Mouse (Mus musculus) limb, embryonic 14.5 days (tissue): ENCODE results near the gene Gpr183. TPM values are rescaled to one million over a fixed set of nuclear protein-coding genes. Genes with fewer than 3 reads are reported as not detected.

Source experiments
- ATAC-seq: fragments of 200-750 bp; cut with Nextera tagmentation; 2 replicates; pipeline ENCODE4 v1.8.0; 2017; ENCODE audit warnings: low read depth, moderate number of reproducible peaks, moderate TSS enrichment; ENCODE audit not compliant: low FRiP score
- DNase-seq: peaks from one replicate; pipeline ENCODE4 v3.0.0-alpha.2; 2015; ENCODE audit warnings: low spot score
- H3K27ac ChIP-seq: fragments of 300-500 bp; sonication (generic); replicated peaks from 2 replicates; pipeline ENCODE4 v1.5.1; 2014; ENCODE audit warnings: low read depth, mild to moderate bottlenecking, low read length, moderate library complexity, mixed read lengths
- H3K27me3 ChIP-seq: fragments of 300-500 bp; sonication (generic); 2 replicates; pipeline ENCODE4 v1.6.1; 2014; ENCODE audit warnings: low read length, mixed read lengths; ENCODE audit not compliant: control insufficient read depth, insufficient read depth
- H3K36me3 ChIP-seq: fragments of 300-500 bp; sonication (generic); 2 replicates; pipeline ENCODE4 v1.6.1; 2014; ENCODE audit warnings: mild to moderate bottlenecking, low read length, moderate library complexity, mixed read lengths; ENCODE audit not compliant: control insufficient read depth, insufficient read depth
- H3K4me1 ChIP-seq: fragments of 300-500 bp; sonication (generic); 2 replicates; pipeline ENCODE4 v1.6.1; 2014; ENCODE audit warnings: antibody characterized with exemption, low read length, mixed read lengths; ENCODE audit not compliant: control insufficient read depth, insufficient read depth
- H3K4me2 ChIP-seq: fragments of 300-500 bp; sonication (generic); replicated peaks from 2 replicates; pipeline ENCODE4 v1.6.1; 2014; ENCODE audit warnings: low read depth, mild to moderate bottlenecking, low read length, moderate library complexity; ENCODE audit not compliant: severe bottlenecking
- H3K4me3 ChIP-seq: fragments of 300-500 bp; sonication (generic); replicated peaks from 2 replicates; pipeline ENCODE4 v1.5.1; 2014; ENCODE audit warnings: low read length
- H3K9ac ChIP-seq: fragments of 300-500 bp; sonication (generic); 2 replicates; pipeline ENCODE4 v1.6.1; 2014; ENCODE audit warnings: mild to moderate bottlenecking, low read depth, low read length, moderate library complexity; ENCODE audit not compliant: severe bottlenecking
- H3K9me3 ChIP-seq: fragments of 300-500 bp; sonication (generic); 2 replicates; pipeline ENCODE4 v1.6.1; 2016; ENCODE audit warnings: low read length; ENCODE audit not compliant: control insufficient read depth
- POLR2A ChIP-seq: fragments of 200-500 bp; IDR thresholded peaks from 2 replicates; pipeline ENCODE4 v1.8.0; 2012; ENCODE audit warnings: inconsistent platforms, mild to moderate bottlenecking, moderate library complexity, borderline replicate concordance; ENCODE audit not compliant: insufficient read depth, insufficient read length; ENCODE audit errors: extremely low read depth
- WGBS: fragments of 180-500 bp; shearing (Covaris S2); extraction: QIAGEN DNeasy Blood & Tissue Kit; methylation state at CpG from one replicate; pipeline ENCODE4 v1.1.7; 2014; 5-methylcytosine and 5-hydroxymethylcytosine counted together
- polyA plus RNA-seq, 2 experiments: library from polyadenylated mRNA; depleted of rRNA in 1 of 2; stranded (reverse) in 1 of 2; unstranded in 1 of 2; fragments of >200 nt; fragmentation: Nextera tagmentation in 1 of 2; extraction: Ambion mirVana in 1 of 2; gene quantifications; 2 replicates each; pipeline versions ENCODE4 v1.2.1 to v1.2.3; 2012 to 2014

Gpr183 gene
- polyA plus RNA-seq, 2 experiments = 2.8 to 4.3 TPM

DNA sequence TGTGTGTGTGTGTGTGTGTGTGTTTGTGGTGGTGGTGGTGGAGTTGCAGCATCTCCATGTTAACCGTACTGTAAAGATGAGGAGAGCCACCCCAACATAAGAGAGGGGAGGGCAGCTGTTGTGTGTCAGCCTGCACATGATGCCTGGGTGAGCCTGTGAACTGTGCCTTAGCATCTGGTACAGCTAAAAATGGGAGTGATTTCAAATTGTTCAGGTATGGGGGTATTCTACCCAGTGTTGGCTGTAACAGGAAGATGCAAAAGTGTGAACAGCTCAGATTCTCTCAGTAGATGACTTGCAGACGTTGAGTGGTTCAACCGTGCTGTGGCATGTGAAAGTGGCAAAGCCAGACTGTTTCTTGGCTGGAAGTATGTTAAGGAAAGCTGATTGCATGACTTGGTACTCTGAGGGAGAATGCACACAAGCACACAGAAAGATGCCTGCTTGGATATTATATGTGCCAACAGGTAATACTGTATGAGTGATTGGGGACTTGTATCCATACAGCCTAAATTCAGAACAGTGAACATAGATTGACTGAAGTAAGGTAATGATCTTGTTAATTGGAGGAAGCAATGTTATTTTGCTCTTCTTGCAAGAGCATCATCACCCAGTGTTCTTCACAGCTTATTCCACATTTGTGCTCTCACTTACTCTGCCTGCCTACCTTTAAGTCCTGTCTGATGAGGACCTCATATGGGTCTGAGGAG lies 6.8 kb downstream of the Gpr183 start:
- WGBS = 66% methylated on average over 3 of the region's 3 CpGs
- no peak overlapping the region for H3K9ac ChIP-seq
- peaks cover 11% of the 10 kb centered on the region for H3K36me3 ChIP-seq
- no peaks in the 10 kb centered on the region for H3K27me3 ChIP-seq
- DNase-seq (no peak), ATAC-seq (no peak)
- no peak for TF ChIP-seq POLR2A
- 0 out of 2 replicates have a peak, but pooled peaks cover under 1% of the 10 kb centered on the region for H3K4me1 ChIP-seq
- H3K4me3 ChIP-seq = no peak overlapping the region
- H3K27ac ChIP-seq = no peak overlapping the region
- H3K9me3 ChIP-seq = no peaks in the 10 kb centered on the region
- H3K4me2 ChIP-seq = no peak overlapping the region

GRCm38 (mm10) chr14:121957176-121957871 lies 7.7 kb downstream of the Gpr183 start:
- no peak for TF ChIP-seq POLR2A
- H3K4me2 ChIP-seq = no peak overlapping the region
- peaks cover 11% of the 10 kb centered on the region for H3K36me3 ChIP-seq
- no peaks in the 10 kb centered on the region for H3K27me3 ChIP-seq
- H3K4me3 ChIP-seq = no peak overlapping the region
- H3K9me3 ChIP-seq = no peaks in the 10 kb centered on the region
- 91% methylated on average over 10 of the region's 10 CpGs for WGBS
- H3K27ac ChIP-seq = no peak overlapping the region
- no peak overlapping the region for H3K9ac ChIP-seq
- no peak for DNase-seq
- H3K4me1 ChIP-seq = no peaks in the 10 kb centered on the region
- no peak for ATAC-seq

DNA sequence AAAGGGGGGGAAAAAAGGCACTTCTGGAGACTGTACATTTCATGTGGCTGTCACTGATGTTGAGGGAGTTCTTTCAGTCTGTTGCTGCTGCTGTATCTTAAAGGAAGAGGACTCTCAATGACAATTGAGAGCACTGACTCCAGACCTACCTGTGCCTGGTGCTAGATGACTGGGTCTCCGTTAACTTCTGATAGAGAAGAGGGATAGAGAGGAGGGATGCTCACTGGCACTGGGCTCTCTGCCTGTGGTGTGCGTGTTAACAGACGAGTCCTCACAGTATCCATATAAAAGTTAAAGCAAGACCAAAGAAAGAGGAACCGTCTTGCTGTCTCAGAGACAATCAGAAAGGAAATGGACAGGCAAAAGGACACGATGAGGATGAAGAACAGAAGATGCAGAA lies 8.7 kb downstream of the Gpr183 start:
- ATAC-seq (no peak), DNase-seq (no peak)
- Histone ChIP-seq H3K4me1 (no peaks in the 10 kb centered on the region), H3K27ac (no peak overlapping the region), H3K4me2 (no peak overlapping the region), H3K9ac (no peak overlapping the region), H3K27me3 (no peaks in the 10 kb centered on the region), H3K4me3 (no peak overlapping the region), H3K9me3 (no peaks in the 10 kb centered on the region), H3K36me3 (peaks cover 11% of the 10 kb centered on the region)
- no peak for TF ChIP-seq POLR2A
- 92% methylated on average over 5 of the region's 5 CpGs for WGBS

DNA sequence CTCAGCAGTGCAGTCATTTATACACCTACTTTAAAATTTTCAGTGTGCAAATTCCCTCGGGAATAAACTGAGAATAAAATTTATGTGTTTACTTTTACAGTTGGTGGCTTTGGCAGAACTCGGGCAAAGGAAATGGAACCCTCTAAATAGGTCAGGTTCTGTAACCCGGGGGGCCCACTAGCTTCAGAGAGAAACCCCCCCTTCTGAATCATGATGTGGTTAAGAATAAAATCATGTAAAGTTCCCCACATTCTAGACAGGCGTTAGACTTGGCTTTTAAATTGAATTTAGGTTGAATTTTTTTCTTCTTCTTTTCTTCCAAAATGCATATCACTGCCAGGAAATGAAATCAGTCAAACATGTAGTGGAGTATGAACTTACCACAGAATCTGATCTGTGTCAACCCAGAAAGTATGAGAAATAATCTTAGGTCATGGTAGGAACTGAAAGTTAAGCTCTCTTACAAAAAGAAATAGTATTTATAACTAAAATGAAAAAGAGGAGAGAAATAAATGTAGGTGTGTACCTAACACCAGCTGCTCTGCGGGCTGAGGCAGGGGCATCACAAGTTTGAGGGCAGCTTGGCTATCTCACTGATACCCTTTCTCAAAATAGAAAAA lies 9.7 kb downstream of the Gpr183 start:
- no peaks in the 10 kb centered on the region for H3K9me3 ChIP-seq
- no peaks in the 10 kb centered on the region for H3K27me3 ChIP-seq
- DNase-seq (no peak), ATAC-seq (no peak)
- H3K27ac ChIP-seq = no peak overlapping the region
- no peak overlapping the region for H3K4me2 ChIP-seq
- H3K36me3 ChIP-seq = peaks cover 11% of the 10 kb centered on the region
- no peak overlapping the region for H3K4me3 ChIP-seq
- H3K9ac ChIP-seq = no peak overlapping the region
- no peak for TF ChIP-seq POLR2A
- no peaks in the 10 kb centered on the region for H3K4me1 ChIP-seq
- WGBS = 54% methylated on average over 5 of the region's 5 CpGs

DNA sequence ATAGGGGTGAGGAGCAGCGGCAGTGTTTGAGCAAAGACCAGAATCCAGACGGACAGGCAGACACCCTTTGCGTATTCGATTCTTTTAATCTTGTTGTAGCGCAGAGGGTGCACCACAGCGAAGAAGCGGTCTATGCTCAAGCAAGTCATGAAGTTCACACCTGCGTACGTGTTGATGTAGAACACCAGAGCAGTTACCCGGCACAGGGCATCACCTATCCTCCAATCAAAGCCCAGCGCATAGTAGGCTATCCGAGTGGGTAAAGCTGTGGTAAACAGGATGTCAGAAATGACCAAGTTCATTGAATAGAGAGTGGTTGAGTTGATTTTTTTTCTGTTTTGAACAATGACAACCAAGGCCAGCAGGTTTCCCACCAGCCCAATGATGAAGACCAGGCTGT lies 10.4 kb downstream of the Gpr183 start:
- Histone ChIP-seq H3K4me2 (no peak overlapping the region), H3K27ac (no peak overlapping the region), H3K9ac (no peak overlapping the region), H3K36me3 (peaks cover 11% of the 10 kb centered on the region), H3K27me3 (no peaks in the 10 kb centered on the region), H3K4me3 (no peak overlapping the region), H3K9me3 (no peaks in the 10 kb centered on the region), H3K4me1 (no peaks in the 10 kb centered on the region)
- DNase-seq (no peak), ATAC-seq (no peak)
- 96% methylated on average over 12 of the region's 12 CpGs for WGBS
- TF ChIP-seq POLR2A = no peak
